Mouse (Mus musculus) layer of hippocampus, adult 9-11 months (tissue): ENCODE results near the gene Pde1b.
A peak's percentile ranks its signal among the peaks of the same experiment; 100 is the strongest.

Source experiments
- DNase-seq: peaks from one replicate; pipeline ENCODE4 v3.0.0; 2022

Gene Pde1b

DNA sequence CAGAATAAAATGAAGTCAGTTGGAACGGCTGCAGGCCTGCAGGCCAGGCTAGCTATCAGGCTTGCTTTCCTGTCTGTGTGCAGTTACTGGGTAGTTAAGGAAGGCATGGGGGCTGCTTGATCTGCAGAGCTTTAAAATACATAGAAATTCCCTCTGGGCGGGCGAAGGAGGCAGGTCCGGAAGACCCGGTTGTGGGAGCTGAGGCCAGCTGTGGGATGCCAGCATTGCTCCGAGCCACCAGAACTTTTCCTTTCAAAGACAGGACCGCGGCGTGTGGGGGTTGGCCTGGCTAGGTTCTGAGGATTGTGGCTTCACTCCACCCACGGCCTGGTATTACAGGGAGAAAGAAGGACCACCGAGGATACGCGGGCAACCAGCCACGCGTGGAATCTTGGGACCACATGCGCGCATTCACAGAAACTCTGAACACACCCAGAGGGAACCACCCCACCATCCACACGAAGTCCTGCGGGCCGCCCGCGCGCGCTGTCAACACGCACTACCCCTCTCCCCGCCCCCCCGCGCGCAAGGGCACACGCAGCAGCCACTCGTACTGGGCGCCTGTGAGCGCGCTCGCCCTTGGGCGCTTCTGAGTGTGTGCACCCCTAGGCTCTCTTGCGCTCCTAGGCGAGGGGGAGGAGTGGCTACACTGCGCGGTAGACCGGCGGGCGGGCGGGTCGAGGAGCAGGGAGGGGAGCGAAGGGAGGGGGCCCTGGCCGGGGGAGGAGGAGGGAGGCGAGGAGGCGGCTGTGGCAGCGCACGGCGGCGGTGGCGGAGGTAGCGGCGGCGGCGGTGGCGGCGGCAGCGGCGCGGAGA, at the start of gene Pde1b:
Gene Pde1b, plus strand, starts transcription at position 600 of the 816 bp plus-strand sequence.
- peak; percentile 50 for DNase-seq

DNA sequence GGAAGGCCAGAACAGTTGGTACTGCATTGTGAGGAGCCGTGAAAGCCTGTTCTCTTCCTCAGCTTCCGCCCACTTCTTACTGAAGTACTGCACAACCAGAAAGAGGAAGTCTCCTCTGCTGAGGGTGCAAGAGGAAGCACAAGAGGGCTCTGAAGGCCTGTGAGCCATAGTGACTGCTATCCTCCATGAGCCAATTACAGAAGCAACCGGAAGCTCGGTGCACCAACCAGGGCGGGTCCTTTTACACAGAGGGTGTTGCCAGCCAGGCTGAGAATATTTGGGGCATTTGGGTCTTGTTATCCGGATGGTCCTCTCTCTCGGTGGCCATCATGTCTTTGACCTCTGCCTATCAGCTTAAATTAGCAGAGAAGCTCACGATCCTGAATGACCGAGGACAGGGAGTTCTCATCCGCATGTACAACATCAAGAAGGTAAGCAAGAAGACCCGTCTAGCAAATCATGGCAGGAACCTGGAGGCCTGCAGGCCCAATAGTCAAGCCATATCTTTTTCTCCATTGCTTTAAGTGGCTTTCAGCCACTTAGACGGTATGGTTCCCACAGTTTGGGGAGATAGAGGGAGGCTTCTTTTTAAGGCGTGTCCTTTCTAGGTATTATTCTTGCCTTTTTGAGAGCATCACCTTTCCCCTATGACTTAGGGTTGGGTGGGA, 49.1 kb upstream of the Pde1b start, which contains the start of gene Nckap1l:
Gene Nckap1l, plus strand, starts transcription at position 244 of the 668 bp plus-strand sequence.
- DNase-seq: peak; percentile 88

DNA sequence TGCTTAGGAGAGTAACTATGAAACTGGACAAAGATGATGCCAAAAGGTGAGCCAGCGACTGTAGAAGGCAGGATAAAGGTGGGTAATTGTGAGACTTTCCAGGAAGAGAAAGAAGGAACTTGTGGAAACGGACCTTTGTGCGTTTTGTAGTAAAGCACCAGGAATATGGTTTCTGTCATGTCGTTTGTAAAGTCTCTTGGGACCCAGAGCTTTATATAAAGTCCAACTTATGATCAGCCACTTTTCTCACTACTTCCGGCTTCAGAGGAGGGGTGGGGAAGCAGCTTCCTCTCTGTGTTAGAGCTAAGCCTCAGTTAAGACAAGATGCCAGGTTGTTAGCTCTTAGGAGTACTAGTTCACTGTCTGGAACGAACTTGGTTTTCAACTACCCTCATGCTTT, 48.4 kb upstream of the Pde1b start:
- DNase-seq: no peak

DNA sequence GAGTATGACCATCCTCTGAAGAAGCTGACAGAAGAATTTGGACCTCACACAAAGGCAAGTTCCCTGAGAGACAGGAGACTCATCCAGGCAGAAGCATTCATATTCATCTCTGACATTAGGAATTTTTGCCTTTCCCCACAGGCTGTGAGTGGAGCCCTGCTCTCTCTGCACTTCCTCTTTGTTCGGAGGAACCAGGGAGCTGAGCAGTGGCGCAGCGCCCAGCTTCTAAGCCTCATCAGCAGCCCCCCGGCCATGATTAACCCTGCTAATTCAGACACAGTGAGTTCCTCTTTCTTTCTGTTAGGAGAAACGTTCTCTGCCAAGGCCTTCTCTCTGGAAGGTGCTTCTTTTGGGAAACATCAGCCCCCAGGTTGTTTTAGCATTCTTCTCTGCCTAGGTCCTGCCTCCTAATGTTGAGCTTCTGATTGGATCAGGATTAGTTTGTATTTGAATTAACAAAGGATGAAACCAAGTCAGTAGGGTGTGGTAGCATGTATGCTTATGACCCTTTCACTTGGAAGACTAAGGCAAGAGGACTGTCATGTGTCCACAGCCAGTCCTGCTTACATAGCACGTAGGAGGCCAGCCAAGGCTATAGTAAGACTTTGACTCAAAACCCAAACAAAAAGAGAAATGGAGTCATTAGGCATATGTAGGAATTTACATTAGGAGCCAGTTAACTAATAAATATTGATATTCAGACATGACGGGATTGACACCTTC, 40.1 kb upstream of the Pde1b start:
- peak; percentile 63 for DNase-seq

DNA sequence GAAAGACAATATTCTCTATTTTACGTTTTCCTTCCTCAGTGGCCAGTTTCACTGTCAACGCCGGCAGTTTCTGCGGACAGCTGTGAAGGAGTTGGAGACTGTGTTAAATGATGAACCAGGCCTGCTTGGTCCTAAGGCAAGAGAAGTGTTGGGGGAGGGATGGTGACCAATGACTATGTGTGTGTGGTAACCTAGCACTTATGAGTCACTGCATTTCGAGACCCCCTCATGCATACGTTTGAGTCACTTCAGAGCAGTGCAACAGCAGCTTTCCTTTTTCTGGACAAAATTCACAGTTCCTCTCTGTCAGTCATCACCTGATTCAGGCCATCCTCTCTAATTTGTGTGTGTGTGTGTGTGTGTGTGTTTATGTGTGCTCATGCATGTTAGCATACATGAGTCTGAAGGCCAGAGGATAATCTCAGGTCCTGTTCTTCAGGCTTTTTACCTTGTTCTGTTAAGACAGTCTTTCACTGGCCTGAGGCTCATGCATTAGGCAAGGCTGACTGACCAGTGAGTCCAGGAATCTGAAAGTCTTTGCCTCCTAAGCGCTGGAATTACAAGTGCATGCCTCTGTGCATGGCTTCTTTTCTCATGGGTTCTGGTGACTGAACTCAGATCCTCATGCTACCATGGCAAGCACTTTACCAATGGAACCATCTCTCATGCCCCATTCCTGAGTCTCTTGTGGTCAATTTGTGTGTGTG, 31.2 kb upstream of the Pde1b start:
- no peak for DNase-seq

DNA sequence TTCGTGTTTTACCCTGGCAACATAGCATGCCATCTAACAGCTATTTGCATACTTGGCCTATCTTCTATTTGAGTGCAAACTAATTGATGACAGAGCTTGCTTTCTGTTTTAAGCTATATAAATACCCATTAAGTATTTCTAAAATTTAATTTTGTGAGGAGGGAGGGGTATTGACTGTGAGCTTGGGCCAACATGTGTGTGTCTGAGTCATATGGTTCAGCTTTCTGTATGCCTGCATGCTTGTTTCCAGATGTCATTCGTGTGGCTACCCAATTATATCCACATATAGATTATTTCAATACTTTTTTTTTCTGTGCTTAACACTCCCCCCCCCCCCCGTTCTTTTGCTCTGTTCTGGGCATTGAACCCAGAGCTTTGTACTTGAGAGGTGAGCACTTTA, 30.6 kb upstream of the Pde1b start:
- no peak for DNase-seq

DNA sequence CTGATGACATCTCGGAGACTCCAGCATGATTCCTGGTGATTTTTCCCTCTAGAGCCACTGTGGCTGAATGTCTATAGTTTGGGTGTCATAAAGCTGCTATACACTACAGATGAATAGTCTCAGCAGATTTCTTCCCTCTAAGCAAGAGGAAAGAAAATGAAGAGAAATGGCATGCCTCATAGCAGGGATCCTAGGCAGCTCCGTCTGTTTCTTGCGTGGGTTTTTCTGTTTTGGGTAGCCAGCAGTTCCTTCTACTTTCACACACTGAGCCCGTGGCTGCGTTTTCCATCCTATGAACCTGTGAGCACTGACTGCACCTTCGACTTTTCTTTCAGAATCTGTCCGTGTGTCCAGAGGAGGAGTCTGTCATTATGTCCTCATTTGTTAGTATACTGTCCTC, 29.7 kb upstream of the Pde1b start:
- DNase-seq: no peak

DNA sequence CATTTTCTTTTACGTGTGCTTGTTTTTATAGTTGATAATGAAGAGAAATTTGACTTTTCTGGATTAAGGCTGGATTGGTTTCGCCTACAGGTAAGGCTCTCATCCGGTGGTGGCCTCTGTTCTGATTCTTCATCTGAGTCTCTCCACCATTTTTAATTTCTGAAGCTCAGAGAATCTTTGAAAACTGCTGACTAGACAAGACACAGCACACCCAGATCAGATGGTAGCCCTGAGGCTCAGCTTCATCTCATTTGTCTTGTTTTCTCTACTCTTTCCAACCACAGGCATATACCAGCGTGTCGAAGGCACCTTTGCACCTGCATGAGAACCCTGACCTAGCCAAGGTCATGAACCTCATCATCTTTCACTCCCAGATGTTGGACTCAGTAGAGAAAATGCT, 29.1 kb upstream of the Pde1b start:
- no peak for DNase-seq

DNA sequence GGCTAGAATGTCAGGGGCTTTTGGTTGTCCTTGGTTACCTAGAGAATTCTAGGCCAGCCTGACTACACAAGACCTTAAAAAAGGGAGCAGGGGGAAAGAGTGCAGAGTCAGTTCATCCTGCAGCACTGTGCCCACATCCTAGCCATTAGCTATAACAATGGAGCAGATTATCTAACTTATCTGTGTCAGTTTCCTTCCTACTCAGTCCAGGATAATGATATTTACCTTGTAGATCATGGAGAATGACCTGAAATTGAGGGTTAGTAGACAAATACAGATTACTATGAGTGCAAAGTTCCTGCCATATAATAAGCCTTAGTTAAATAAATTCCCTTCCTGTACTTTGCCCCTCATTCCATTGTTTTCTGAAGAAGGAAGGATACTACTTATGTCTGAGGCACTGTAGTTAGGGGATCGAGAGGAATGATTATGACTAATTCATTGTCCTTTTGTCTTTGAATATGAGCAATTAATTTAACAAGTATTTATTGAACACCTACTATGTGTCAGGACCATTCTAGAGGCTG, 23.7 kb upstream of the Pde1b start:
- DNase-seq: no peak

DNA sequence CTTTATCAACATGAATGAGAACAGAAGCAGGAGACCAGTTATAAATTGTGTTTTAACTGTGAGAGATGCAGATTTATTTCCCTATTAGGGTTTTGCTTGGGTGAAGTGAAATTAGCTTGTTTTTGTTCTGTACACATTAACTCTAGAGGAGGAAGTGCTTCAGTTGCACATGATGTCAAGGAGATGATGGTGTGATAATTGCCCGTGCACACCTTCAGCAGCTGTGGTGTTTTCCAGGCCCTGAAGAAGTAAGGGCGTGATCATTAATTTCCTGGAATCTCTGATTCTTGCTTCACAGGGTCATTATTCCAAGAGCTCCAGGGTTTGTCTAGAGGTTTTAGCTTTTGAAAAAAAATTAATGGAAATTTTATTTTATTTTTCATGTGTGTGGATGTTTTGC, 22.7 kb upstream of the Pde1b start:
- DNase-seq: no peak

DNA sequence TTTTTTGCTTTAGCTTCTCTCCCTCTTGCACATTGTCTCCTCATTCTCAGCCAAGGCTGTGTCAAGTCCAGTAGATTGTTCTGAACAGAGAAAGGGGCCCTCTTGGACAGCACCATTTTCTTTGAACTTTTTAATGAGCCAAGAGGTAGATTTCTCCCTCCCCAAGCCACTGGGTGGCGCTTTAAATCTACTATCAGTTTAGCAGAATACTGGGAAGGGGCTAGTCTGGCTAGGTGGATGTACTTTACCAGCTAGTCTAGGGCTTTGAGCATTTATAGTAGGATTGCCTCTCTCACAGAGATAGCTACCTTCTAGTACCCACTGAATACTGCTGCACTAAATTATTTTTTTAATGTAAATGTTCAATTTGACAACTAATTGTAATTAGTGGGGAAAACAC, 20.3 kb upstream of the Pde1b start:
- no peak for DNase-seq

DNA sequence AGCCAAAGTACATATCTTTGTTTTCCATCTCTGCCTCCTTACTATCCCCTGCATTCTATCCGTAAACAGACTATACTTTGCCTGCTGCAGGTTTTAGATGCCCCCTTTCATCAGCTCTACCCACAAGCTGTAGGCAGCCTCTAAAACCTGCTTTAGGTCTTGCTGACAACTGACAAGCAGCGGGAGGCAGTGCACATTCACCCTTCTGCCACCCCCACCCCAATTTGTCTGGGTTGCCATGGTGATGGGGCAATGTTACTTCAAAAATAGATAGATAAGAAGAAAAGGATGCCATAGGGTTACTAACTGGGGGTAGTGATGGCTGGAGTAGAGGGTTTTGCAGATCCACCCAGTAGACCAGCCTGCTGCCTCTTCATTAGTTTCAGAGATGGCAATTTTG, 18.3 kb upstream of the Pde1b start:
- no peak for DNase-seq

DNA sequence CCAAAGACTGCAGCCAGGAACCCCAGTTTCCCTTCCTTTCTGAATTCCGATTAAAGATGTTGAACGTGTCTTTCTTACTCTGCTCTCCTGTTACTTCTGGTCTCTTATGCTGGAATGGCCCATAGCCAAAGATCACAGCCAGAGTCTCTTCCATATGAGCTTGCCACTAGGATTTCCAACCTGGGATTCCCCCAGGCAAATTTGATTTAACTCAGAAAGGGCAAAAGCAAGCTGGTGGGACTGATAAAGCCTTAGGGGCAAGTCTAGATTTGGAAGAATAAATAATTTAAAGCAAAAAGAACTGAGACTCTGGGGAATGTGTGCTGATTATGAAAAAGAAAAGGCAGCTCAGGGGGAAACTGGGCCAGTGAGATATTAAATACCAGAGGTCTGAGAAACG, 17.7 kb upstream of the Pde1b start:
- DNase-seq: no peak

DNA sequence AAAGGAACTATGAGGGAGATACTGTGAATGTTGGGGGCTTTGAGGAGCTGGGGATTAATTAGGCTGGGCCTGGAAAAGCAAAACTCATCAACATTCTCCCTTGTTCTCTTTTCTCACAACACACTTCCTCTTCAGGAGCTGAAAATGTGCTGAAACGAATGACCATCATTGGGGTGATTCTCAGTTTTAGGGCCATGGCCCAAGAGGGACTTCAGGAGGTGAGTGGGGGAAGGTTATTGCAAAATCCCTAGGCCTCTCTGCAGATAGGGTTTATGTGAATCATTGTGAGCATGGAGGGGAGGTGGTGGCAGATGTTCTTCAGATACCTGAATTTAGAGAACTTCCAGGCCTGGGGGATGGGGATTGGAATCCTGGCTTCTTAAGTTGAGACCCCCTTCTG, 16.2 kb upstream of the Pde1b start:
- no peak for DNase-seq

DNA sequence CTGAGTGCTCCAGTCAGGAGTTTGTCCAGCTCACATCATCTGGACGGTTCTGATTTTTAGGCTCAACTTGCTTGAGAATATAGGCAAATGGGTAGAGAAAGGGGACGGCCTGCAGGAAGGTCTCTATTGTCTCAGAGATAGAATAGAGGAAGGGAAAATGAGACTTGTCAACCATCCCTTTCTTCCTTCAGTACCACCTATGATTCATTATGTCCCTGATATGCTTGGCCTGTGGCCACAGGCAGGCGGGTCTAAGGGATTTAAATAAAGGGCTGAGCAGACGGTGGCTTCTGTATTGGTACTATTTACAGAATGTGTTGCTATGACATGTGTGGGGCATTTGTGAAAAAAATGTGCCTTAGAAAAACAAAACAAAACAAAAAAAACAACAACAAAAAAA, 14.5 kb upstream of the Pde1b start:
- DNase-seq: no peak

DNA sequence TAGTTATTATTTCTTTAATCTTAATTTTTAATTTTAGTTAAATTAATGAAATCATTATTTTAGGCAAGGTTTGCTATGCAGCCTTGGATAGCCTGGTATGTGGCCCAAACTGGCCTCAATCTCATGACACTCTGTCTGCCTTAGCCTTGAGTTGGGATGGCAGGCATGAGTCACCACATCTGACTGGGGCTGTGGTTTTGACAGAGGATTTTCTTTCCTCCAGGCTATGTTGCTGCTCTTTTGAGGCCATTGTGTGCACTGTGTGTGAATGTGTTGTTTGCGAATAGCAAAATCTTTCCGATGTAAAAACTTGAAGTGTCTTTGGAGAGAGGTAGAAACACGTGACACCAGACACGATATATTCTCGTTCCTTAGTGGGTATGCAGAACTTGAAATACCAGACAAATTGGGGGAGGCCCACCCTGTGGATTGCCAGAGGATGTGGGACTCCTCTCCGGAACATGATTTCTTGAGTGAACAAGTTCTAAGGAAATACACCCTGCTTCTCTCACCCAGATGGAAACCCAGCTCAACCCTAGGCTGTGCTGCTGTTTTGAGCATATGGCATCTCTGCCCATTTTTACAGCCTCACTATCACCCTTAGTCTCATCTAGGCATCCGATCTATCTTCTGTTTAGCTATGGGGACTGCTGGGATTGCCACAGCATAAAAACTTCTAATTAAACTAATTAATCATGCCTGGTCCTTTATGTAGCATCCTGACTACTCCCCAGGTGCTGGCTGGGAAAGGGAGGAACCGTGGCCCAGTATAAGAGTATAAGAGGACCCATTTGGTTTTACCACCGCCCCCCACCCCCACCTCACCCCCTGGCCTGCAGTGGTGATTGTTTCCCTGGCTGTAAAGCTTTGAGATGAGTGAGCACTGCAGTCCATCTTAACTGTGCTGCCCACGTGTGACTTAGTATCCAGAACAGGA, 6.4 kb upstream of the Pde1b start:
- no peak for DNase-seq

DNA sequence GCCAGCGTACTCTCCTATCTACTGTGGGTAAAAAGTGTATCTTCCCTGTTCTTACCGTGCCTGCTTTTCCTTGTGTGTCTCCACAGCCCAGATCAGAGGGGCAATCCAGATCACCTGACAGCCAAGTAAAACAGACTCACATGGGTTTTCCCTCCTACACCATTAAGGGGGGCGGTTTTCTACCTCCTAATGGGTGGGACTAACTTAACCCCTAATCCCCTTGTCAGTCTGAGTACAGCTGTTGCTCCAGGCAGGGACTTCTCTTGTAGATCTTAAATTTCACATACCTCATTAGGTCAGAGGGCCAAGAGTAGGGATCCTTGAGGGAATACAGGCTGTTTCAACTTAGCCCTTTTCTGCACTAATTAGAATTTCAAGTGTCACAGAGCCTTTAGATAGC, 4.7 kb upstream of the Pde1b start:
- no peak for DNase-seq

DNA sequence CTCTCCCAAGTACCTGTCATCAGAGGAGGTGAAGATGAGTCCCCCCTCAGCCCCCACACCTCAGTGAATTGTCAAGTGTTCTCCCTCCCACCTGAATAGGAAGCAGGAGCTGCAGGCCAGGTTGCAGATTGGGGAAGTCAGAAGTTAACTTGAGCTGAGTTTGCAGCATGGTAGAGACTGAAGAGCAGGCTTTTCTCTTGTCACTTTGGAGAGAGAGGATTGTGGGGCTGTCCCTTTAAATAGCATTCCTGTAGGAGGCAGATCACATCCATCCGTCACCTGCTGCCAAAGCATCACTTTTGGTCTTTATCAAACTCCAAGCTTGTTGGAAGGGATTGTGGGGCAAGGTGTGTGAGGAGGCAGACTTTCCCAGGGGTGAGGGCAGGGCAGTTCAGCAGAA, 2.1 kb upstream of the Pde1b start:
- no peak for DNase-seq

DNA sequence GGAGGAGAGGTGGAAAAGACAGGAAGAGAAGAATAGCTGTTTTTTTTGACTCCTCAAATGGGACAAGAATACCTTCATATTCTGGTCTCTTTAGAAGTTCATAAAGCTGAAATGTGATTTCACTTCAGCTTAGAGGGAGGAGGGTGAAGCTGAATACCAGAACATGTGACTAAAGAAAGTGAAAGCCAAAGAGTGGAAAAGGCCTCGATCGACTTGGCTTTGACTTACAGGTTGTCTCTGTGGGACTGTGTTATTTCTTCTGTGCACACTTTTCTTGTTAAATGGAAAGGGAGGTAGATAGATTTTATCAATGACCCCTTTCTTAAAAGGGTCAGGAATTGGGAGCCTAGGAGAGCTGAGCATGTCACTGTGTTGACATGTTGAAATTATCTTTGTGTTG, 1.6 kb upstream of the Pde1b start:
- DNase-seq: no peak

DNA sequence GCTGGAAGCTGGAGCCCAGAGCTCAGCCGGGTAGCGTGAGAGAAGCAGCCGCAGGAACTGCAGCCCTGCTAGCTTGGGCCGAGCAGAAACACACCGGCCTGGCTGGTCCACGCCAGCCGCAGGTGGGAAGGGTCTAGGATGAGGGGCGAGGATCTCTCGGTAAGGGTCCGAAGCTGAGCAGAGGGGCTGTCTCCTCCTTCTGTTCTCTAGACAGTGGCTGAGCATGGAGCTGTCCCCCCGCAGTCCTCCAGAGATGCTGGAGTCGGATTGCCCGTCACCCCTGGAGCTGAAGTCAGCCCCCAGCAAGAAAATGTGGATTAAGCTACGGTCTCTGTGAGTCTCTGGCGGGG, 392 bp downstream of the Pde1b start:
- DNase-seq: no peak

DNA sequence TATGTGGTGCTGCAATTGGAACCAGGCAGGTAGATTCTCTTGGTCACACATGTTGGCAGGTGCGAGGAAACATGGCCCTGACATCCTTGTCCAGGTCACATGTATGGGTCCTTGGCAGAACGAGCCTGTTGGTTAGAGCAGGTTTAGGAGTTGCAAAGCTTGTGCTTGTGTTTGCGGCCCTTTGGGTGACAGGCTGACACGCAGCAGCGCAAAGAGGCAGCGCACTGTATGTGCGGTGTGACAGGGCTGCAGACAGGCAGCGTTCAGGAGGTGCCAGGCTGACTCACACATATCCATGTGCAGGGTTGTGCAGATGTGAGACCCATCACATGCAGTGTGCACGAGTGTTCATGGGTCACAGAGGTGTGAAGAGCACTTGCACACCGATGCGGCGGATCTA, 826 bp downstream of the Pde1b start:
- no peak for DNase-seq

DNA sequence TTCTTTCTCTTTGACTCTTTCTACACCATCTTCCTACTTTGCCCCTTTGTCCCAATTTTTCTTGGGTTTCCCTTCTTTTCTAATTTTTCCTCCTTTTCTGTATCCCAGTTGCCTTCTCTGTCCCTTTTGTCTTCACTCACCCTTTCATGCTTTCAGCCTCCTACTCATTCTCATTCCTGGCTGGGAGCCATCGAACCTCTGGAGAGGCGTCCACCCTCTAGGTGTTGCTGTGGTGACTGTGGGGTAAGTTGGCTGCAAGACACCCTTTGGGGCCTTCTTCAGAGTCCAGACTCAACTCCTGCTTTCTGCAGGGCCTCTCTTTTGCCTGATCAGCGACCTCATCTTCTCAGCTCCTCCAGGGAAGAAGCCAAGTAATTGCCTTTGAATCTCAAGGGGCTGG, 6.5 kb downstream of the Pde1b start:
- no peak for DNase-seq
